Mouse (Mus musculus) frontal cortex, adult (tissue): Measurements from ENCODE around the gene Syncrip.

ENCODE experiments used
- ATAC-seq: cut with Nextera tagmentation; 2 replicates; pipeline ENCODE4 v1.9.2; 2017; ENCODE audit warnings: mild to moderate bottlenecking, moderate library complexity, mixed read lengths; ENCODE audit not compliant: low TSS enrichment

Gene Syncrip

DNA sequence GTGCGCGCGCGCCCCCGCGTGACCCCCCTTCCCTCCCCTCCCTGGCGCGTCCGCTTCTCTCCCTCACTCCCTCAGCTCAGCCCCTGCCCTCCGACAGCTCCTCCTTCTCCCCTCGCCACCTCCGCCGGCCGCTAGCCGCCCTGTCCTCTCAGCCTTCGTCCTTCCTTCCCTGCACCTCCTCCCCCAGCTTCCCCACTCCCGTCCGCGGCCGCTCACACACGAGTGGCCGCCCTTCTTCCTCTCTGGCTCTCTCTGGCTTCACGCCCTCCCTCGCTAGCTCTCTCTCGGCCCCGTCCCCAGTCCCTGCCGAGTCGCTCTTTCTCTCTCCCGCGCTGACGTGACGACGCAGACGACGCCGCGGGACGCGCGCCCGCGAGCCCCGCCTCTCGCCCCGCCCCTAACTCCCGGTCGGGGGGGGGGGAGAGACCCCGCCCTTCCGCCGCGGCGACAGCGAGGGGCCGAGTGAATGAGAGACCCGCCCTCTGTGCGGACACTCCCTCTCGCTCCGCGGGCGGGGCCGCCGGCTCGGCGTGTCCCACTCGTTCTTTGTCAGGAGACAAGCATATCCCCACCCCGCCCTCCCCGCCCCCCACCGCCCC, at the start of gene Syncrip:
Gene Syncrip, minus strand, starts transcription at position 345 of the 599 bp plus-strand sequence.
- ATAC-seq, result peak; percentile 88

DNA sequence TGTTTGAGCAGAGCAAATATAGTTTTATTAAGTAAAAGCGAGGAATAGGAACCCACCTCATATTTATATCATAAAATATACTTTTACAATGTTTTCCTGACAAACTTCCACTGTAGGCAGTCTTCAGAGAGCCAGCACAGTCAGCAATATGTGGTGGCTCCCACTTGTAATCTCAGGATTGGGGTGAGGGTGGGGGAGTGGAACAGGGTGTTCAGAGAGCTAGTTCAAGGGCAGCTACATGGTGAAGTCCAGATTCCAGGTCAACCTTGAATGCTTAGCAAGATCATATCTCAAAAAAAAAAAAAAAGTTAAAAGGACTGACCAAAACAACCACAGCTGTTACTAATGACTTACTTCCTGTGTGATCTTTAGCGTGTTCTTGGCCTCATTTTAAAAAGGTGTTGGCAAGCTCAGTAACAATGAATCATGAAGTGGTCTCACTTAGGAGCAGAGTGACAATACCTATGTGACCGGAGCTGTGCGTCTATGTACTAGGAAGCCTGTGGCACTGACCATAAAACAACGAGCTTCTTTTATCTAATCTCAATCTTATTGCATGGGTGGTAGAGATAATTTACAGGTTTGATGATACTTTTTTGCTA, 47.7 kb upstream of the Syncrip start:
- no peak for ATAC-seq

DNA sequence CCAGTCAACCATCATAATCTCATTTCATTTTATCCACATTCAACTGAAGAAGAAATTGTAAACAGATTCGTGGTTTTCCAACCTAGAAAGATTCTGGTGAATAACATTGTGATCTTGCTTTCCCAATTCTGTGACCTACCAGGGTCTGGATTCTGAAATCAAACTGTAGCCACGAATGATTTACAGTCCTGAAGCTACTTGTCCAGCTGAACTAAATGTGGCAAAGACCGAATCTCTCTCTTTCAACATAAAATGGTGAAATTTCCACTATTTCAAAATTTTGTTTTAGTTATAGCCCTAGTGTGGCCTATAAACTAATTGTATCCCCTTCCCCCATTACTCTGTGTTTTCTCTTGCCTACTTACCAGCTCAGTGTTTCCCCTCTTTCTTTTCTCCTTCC, 47.2 kb upstream of the Syncrip start:
- ATAC-seq, result no peak

DNA sequence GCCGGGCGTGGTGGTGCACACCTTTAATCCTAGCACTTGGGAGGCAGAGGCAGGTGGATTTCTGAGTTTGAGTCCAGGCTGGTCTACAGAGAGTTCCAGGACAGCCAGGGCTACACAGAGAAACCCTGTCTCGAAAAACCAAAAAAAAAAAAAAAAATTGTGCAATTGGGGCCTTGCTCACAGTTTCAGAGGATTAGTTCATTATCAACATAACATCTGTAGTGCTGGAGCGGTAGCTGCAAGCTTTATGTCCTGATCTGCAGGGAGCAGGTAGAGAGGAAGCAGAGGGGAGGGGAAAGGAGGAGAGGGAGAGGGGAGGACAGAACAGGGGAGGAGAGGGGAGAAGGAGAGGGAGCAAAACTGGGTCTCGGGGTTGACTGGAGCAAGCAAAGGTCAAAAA, 46.4 kb upstream of the Syncrip start:
- ATAC-seq, result no peak

DNA sequence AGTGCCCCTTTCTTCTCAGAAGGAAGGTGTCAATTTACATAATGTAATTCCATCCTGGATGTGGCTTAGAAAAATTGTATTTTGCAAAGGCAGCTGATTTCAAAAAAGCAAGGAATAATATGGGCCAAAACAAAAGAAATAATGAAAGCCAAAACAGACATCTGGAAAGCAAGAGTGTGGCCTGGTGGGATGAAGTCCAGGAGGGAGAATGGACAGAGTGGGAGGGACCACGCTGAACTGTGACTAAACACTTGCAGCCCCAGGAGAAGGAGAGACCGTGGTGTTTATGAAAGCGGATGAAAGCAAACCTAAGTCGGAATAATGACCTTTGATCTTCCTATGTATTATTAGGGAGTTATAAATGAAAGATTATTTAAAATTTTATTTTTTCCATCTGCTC, 45.6 kb upstream of the Syncrip start:
- ATAC-seq, result no peak

DNA sequence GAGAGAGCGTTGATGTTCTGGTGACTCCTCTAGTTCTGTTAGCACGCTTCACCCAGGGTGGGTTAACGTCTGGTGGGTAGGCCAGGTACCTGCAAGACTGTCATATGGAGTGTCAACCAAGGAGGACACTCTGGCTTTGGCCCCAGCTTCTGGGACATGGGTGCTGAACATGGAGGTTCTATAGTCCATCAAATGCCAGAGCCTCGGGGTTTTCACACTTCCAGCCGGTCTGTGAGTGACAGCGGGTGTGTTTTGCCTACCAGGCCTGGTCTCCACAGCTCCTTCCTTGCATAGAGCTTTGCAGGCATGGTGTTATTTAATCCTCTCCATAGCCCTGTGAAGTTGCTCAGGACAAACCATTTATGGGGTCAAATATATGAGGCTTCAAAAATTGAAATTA, 43.0 kb upstream of the Syncrip start:
- no peak for ATAC-seq

DNA sequence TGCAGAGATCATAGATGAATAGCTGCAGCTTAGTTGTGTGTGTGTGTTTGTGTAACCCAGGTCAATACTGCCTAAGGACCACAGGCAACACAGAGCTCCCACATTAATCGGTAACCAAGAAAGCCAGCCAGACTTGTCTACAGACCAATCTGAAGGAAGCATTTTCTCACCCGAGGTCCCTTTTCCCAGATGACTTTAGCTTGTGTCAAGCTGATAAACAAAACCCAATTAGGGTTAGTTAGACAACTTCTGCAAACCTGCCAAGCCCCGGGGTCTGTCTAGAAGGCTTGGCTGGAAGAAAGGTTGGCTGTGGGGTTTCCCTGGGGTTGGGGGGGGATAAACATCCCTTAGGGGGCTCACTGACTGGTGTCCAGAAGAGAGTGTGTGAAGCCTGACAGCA, 42.4 kb upstream of the Syncrip start:
- ATAC-seq, result no peak

DNA sequence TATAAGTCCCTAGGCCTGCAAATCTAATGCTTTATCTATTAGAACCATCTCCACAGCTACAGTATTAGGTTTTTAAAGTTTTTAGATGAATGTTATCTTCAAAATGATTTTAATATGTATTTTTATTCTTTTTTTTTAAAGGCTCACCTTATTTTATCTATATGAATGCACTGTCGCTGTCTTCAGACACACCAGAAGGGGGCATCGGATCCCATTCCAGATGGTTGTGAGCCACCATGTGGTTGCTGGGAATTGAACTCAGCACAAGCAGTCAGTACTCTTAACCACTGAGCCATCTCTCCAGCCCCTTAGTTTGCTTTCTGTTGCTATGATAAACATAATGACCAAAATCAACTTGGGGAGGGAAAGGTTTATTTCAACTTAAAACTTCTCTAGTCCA, 42.0 kb upstream of the Syncrip start:
- ATAC-seq, result no peak

DNA sequence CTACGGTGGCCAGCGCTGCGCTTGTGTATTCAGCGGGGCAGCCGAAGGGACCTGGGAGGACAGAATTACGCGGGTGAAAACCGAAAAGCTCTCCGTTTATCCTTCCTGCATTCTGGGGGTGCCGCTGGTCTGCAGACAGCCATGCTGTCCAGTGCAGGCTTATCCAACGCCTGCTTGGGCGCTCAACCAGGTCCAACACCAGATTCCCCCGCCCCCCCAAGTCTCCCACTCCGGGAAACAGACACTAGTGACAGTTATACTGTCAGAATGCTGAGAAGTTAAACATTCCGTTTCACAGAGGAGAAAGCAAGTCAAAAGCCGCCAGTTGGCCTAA, 40.9 kb upstream of the Syncrip start:
- no peak for ATAC-seq

DNA sequence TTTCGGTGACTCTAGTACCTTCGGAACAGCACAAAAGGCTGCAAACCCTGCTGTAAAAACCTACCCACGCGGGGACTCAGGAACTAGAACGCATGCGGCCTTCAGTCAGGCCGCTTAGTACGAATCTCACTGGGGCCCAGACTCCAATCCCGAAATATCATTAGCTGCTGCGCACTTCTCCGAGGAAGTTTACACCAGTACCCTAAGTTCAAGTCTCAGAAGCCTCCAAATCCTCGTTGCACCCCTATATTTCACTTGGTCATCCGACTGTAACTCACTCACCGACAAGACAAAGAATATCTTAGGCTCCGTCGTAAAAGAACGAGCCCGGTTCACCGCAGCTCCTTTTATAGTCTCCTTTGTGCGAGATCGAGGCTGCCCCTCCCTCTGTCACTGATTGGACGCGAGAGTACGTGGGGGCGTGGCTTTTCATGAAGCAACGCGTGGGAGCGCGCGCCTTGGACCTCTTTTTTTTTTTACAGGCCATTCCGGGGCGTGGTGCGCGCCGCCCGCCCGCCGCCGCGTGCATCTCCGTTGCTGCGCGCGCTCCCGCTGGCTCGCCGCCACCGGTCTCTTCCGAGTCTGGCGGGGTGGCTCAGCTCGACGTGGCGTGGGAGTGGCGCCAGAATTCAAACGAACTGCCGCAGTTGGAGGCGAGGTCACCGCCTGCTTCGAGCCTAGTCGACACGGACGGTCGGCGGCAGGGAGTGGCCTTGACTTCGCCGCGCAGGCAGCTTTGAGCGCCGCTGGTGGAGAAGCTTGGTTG, 40.4 kb upstream of the Syncrip start:
- ATAC-seq, result peak; percentile 87

DNA sequence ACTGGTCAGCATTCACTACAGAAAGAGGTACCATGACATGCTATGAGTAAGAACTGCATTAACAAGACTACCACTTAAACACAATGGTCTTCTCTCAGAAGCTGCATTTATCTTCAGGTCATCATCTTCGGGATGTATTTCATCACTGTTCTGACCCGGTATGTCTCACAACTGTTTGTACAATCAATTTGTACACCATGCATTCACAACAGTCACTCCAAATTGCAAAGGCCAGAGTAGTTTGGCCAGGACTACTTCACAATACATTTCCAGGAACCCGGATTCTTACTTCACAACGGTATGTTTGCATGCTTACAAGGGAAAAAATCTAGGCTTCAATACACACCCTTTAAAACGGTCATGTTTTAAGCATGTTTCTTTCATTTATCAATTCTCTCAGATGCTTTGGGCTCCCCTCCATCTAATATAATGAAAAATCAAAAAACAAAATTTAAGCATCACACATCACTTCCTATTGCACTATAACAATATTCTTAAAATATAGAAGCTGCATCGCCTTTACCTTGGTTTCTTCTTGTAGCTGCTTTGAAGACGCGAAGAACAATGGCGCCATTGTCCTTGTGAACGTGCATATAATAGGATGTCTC, 39.7 kb upstream of the Syncrip start:
- ATAC-seq, result no peak

DNA sequence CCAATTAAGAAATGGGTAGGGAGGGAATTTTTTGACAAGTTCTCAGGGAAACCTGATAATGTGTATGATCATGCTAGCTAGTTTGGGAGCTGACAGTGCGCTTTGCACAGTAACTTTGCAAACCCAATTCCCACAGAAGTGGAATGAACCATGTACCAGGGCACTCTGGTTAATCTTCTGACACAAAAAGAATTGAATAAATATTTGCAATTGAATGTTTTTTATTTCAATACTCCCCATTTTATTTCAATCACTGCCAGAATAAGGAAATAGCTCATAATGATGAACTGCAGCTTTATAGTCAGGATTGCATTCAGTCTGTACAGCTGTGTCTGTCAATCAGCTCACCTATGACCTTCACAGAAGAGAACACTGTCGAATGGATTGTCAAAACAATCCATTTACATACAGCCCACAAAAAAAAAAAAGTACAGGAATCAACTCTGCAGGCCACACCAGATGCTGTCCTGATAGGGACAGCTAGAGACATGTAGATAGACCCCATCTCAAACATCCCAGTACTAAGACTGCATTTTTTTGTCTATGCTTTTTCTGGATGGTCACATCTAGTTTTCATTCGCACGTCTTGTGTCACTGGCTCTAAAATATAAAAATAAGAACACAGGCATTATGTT, 38.6 kb upstream of the Syncrip start:
- ATAC-seq, result no peak

DNA sequence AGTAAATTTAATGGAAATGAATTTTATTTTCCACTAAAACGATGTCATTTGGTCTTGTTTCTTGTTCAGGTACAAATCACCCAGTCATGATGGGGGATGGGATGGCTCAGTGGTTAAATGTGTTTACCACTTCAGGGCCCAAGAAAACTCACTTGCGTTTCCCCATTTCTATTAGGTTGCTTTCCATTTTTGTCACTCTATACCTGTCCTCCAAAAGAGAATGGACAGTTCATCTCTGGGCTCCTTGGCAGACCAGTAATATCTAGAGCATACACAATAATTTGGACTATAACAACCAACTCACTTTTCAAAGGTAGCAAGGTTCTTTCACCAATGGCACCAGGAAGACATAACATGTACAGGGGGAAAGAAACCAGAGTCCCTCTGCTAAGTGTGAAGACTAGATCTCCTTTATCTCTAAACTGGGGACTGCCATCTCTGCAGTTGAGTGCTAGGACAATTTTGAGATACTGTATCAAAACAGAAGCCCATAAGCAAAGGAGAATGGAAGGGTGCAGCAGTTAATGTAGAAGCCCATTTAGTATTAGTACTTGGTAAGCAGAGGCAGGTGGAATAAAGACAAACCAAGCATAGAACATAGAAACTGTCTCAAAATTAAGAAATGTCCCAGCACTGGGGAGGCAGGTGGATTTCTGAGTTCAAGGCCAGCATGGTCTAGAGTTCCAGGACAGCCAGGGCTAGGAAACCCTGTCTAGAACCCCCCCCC, 37.9 kb upstream of the Syncrip start:
- ATAC-seq, result no peak

DNA sequence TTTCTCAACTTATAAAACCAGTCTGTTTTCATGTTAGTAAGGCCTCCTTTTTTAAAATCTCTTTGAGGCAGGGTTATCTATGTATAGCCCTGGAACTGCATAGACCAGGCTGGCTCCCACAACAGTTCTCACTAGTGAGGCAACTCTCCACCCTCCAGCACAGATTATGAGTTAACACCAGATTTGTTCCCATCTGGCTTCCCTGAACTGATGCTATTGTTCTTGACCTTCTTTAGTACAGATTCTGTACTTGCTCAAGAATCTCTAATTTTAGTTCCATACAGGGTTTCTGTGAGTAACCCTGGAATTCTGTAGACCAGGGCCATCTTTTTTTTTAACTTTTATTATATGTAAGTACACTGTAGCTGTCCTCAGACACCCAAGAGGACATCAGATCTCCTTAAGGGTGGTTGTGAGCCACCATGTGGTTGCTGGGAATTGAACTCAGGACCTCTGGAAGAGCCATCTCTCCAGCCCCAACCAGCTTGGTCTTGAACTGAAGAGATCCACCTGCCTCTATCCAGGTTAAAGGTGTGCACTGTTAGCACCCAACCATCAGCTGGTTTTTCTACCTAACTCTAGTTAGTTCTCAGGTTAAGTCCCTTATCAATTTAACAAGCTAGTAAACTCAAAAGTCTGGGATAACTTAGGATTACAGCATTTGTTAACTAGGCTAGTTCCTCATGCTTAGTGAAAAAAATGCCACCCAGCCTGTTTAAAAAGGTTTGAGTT, 37.2 kb upstream of the Syncrip start:
- ATAC-seq, result no peak

DNA sequence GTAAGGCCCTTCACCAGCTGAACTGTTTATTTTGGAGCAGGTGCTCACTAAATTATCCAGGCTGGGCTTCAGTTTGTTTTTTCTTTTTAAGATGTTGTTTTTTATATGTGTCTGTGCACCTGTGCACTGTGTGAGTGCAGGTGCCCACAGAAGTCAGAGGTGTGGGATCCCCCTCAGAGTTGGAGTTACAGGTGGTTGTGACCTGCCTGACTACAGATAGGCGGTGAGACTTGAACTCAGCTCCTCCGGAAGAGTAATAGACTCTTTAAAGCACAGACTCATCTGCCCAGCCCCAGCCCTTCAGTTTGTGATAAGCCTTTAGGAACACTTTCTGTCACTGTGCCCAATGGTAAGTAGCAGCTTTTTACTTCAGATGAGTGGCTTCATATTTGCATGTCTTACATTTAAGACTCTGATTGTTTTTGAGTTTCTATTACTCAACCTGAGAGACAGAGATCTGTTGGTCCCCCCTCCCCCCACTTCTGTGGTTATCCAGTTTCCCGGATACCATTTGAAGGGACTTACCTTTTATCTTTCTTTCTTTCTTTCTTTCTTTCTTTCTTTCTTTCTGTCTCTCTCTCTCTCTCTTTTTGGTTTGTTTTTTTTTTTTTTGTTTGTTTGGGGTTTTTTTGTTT, 34.1 kb upstream of the Syncrip start:
- no peak for ATAC-seq

DNA sequence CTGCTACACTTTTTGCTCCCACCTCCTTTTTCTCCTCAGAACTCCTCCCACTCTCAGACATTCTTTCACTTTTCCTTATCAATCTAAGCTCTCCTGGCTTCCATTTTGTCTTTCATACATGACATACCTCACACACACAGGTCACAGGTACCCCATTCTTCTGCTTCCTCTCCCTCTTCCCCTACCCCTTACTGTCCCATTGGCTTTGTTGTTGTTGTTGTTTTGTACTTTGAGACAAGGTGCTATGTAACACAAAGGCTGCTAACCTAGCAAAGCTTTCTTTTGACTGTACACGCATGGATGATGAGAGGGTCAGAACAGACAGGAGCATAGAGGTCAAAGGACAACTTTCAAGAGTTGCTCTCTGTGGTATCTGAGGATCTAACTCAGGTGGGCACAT, 33.2 kb upstream of the Syncrip start:
- no peak for ATAC-seq

DNA sequence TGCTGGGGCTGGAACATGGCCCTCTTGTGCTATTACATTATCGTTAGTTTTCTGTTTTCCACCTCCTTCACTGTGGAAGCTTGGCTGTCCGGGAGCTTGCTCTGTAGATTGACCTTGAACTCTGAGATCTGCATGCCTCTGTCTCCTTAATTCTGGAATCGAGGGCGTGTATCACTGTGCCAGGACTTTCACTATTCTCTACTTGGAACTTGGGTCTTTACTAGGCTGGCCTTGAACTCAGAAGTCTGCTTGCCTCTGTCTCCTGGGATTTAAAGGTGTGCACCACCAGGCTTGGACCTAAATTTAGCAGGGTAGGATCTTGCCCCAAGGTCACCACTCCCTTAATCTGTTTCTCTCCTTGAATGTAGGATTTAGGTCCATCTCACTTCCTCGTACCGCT, 19.5 kb upstream of the Syncrip start:
- no peak for ATAC-seq

DNA sequence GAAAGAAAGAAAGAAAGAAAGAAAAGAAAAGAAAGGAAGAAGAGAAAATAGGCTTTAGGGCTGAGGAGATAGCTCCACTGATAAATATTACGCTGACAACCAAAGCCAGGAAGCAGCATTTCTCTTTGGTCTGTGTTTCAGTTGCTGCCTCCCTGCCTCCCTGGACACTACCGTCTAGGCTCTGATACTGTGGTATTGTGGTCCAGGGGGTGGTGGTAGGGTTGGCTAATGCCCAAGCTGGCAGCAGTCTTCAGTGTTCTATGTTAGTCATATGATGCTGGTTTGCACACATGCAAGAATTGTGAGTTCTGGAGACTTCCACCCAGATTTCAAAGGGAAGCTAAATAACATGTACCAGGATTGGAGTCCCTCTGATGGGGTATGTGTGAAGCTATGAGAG, 17.7 kb upstream of the Syncrip start:
- no peak for ATAC-seq

DNA sequence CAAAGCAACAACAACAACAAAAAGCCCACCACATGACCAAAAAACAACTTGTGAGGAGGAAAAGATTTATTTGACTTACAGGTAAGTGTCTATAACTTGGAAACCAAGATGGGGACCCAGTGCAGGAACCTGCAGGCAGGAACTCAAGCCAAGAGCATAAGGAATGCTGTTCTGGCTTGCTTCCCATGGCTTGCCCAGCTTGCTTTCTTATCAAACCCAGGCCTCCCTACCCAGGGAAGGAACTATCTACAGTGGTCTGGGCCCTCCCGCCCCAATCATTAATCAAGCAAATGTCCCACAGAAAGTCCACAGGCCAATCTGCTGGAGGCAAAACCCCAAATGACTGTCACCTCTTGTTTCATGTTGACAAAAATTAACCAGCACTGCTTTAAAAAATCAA, 10.1 kb upstream of the Syncrip start:
- no peak for ATAC-seq

DNA sequence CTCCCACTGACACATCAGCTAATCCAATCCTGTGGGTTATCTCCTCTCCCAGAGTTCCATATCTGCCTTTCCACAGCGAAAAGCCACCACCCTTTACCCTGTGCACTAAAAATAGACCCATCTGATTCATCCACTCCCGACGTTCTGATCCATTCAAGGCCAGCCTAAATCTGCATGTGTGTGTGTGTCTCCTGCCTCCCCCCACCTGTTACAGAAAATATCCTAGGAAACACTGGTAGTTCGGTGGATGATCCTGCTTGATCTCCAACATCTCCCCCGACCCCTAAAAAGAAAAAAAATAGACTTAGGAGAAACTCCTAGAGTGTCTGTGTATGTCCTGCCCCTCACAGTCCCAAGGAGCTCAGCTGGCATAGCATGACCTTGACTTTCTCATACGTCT, 2.2 kb upstream of the Syncrip start:
- no peak for ATAC-seq
